Mouse (Mus musculus) C2C12 (cell line): ENCODE measurements around the gene Hcn3.

Experiments
- CTCF ChIP-seq: IDR thresholded peaks from one replicate; pipeline ENCODE4 v1.5.1; 2011; ENCODE audit not compliant: control insufficient read depth, insufficient read depth, insufficient read length
- MAX ChIP-seq: IDR thresholded peaks from one replicate; pipeline ENCODE4 v1.6.1; 2011; ENCODE audit warnings: mild to moderate bottlenecking, control low read depth
- MYOD1 ChIP-seq: IDR thresholded peaks from one replicate; pipeline ENCODE4 v1.6.1; 2011; ENCODE audit warnings: low read depth; ENCODE audit not compliant: control insufficient read depth, insufficient read length
- USF1 ChIP-seq: IDR thresholded peaks from one replicate; pipeline ENCODE4 v1.6.1; 2011; ENCODE audit warnings: low read depth, mild to moderate bottlenecking, control low read depth, moderate library complexity

DNA sequence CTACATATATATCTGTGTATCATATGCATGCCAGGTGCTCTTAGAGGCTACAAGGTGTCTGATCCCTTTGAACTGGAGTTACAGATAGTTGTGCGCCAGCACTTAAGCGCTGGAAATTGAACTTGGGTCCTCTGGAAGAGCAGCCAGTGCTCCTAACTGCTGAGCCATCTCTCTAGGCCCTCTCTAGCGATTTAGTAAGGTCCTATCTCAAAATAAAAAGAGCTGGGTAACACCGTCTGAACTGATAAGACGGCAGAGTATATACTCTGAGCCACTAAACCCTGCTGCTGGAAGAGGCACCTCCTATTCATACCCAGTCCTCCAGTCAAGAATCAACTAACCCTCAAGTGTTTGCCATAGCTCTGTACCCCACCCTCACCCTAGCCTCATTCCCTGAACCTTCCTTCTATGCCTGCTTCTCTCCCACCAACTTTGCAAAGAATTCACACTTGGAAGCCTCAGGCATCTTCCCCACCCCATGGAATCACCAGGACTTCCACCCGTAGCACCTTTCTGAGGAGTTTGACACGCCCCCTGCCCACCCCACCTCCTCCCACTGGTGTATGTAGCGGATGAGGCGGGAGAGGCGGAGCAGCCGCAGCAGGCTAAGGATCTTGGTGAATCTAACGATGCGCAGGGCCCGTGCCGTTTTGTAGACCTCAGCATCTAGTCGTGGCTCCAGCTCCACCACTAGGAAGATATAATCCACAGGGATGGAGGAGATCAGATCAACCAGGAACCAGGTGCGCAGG lies 7.7 kb downstream of the Hcn3 start:
- no peak for TF ChIP-seq CTCF
- no peak for TF ChIP-seq USF1
- no peak for TF ChIP-seq MAX
- no peak for TF ChIP-seq MYOD1
